Mouse (Mus musculus) v-Abl transformed pro-B cells (cell line): ENCODE results near the gene Lsm7.

Experiments
- in situ Hi-C, 2 experiments: fragments of 400-800 bp; cut with MboI; formaldehyde crosslinking; loops; one replicate each; pipeline ENCODE4 v1.15.1; 2025; ENCODE audit not compliant: unreplicated experiment in 2 of 2

Lsm7 gene

DNA sequence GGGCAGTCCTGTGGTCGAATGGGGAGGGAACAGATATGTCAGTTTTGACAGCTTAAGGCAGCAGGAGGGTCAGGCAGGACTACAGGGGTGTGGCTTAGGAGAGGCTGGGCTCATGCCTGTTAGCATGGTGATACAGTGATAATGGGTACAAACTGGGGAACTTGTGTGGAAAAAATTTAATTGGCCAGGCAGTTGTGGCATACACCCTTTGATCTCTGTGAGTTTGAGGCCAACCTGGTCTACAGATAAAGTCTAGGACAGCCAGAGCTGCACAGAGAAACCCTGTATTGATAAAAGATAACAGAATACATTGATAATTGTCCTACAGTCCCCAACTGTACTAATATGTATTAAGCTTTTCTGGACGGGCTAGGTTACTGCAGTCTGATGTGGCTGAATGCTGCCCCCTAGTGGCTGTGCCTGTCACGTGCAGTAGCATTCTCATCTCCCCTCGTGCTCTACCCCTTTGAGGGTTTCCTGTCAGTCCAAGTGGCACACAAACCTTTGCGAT is 25.2 kb upstream of the Lsm7 start:
- in situ Hi-C loops: loop anchor here (5.0 to 25.0 kb wide), 4 partner anchors 47 to 318 kb away; partner anchors contain the start of gene Rexo1 (in 1 of the 2)

DNA sequence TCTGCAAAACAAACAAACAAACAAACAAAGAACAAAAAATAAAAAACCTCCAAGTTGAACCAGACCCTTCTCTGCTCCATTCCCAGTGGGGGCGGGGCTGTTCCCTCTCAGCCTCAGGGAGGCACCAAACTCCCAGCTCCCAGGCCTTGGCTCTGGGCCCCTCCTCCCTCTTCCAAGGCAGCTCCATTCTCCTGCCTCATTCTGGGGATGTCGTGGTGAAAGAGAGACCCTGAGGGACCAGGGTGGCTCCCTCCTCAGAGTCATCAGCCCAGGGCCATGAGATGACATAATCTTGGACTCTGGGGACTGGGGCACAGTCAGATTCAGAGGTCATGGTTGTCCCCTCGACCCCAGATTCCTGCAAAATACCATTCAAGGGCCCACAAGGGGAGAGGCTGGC is 21.6 kb upstream of the Lsm7 start:
- in situ Hi-C loops: loop anchor here (5.0 to 25.0 kb wide), 3 partner anchors 54 to 314 kb away; partner anchors contain the start of gene Rexo1 (in 1 of the 2)

DNA sequence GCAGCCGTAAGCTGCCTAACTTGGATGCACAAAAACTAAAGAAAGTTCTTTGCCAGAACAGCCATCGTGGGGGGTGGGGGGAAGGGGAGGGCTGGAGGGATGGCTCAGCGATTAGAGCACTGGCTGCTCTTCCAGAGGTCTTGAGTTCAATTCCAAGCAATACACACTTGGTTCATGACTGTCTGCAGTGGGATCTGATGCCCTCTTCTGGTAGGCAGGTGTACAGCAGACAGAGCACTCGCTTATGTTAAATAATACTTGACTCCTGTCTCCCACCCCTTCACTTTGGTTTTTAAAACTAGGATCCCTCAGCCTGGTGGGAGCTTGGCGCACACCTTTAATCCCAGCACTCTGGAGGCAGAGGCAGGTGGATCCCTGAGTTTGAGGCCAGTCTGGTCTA is 21.0 kb upstream of the Lsm7 start:
- in situ Hi-C loops: loop anchor here (5.0 to 25.0 kb wide), 3 partner anchors 54 to 314 kb away; partner anchors contain the start of gene Rexo1 (in 1 of the 2)

DNA sequence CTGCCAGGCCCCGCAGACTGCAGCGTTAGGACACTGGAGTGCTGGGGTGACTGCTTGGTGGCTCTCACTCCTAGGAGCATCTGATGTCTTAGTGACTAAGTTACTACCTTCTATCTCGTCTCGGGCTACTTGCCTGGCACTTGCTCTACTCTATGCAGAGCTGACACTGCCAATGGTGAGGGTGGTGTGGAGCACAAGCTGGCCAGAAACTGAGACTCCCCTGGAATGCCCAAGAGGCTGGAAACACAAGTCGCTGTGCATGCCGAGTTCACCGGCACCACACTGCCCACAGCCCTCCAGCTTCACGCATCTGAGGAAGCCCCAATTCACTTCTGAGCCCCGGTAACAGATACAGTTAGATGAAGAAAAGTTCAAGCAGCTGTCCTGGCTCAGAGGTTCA is 19.0 kb upstream of the Lsm7 start:
- in situ Hi-C loops: no loop called here

DNA sequence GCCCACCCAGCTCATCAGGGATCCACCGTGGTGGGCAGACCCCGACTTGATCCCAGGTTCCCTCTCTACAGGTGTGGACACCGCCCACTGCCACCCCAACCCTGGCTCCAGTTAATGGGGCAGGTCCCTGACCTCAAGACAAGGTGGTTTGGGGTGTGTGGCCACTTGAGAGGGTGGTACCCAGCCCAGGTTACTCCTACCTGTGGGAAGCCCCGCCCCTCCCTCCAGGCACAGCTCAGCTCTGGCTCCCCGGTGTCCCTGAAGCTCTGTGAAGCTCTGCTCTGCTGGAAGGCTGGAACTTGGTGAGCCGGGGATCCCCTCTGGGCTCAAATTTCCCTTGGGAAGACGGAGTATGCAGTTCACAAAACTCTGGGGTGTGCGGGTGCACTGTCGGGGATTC is 16.6 kb upstream of the Lsm7 start, which contains the start of gene Tmprss9:
Tmprss9 (plus strand) TSS at position 268 of the 400 bp plus-strand sequence.
- in situ Hi-C loops: no loop called here

DNA sequence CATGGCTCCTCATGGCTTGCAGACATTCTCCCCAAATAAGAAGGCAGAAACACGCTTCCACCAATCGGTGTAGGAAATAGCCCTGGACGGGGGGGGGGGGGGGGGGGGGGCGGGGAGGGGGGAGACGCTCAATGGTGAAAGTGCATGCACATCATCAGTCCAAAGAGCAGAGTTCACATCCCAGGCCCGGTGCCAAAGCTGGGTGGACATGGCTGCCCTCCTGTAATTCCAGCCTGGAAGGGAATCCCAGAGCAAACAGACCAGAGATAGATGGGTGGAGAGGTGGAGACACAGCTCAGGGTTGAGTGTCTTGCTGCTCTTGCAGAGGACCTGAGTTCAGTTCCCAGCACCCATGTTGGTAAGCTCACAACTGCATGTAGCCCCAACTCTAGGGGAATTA is 16.0 kb upstream of the Lsm7 start:
- in situ Hi-C loops: no loop called here

DNA sequence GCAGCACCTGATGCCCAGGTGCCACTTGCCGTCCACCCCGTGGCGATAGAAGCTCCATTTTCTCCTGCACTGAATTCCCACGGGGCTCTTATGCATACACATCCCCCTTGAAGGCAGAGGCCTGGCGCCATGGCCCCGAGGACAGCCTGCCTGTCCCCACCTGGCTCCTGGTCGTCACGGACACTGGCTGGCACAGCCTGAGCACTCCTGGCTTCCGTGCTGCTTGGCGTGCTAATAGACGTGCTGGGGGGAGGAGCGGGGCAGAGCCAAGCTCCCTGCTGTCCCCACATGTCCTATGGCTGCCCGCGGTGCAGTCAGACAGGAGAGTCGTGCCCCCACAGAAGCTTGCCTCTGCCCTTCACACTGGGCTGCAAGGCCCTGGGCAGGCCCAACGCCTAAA is 9.4 kb upstream of the Lsm7 start:
- in situ Hi-C loops: no loop called here

DNA sequence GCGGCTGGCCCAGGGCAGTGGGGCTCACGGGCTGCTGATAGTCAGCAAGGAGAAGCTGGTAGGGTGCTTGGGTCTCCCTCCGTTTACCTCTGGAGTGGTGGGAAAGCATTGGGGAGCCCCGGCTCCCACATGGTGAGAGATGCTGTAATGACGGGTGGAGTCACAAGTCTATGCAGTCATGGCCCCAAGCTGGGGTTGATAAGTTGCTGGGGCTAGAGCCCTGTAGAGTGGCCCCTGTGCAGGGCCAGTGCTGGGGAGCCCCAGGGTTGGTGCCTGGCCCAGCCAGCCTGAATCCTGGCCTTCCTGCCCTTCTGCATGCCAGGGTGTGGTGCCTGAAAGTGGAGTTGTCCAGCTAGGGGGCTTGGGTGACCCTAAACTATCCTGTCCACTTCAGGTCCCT is 7.3 kb upstream of the Lsm7 start:
- in situ Hi-C loops: no loop called here

DNA sequence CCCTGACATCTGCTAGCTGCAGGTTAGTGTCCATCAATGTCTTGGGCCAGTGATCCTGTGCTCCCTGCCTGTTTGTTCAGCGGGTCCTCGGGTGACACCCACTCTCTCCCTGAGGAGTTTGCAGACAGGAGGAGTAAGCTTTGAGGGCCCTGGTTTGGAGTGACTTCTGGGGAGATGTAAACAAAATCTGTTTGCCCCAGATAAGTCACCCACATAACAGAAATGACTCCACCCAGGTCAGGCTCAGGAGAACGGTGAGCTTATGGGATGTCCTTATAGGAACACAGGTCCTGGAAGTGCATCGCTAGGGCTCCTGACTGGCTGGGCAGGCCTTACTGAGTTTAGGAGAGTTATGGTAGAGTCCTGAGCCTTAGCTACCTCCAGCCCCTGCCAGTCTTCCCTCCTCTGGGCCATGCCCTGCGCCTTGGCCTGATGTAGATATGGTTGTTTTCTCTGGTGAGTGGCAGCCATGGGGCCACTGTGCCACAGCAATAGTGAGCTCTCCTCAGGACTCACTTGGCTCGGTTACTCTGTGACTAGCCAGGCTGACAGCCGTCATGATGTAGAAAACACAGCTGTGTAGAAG is 3.4 kb upstream of the Lsm7 start:
- in situ Hi-C loops: no loop called here

DNA sequence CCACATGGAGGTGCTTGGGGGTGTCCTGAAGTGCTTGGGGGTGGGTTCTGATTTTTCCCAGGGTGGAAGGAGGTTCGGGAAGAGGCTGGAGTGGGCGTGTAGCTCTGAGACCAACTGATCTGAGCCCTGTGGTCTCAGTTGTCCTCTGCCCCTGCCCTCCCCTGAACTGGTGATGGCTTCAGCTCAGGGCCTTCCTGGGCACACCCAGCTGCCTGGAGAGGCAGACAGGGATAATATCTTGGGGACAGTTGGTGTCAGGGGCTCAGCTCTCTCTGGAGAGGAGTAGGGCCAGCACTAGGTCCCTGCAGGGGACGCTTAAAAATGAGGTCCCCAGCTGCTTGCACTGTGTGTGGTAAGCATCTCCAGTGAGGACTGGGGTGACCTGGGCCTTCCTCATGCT is 2.8 kb upstream of the Lsm7 start:
- in situ Hi-C loops: no loop called here

DNA sequence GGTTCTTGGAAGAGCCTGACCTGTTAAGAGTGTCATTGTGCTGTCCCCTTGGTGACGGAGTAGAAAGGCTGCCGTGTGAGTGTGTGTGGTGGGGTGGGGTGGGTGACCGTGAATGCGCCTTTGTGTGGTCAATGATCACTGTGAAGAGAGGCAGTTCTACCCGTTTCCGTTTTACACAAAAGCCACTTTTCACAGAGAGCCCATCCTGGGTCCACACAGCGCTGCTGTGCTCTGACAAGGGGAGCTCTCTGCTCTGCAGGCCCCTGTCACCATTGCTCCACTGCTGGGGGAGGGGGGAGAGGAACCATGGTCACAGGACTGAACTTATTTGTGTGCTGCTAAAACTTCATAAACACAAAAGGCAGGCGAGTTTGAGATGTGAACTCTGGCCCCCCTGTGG is 2.4 kb upstream of the Lsm7 start:
- in situ Hi-C loops: no loop called here

DNA sequence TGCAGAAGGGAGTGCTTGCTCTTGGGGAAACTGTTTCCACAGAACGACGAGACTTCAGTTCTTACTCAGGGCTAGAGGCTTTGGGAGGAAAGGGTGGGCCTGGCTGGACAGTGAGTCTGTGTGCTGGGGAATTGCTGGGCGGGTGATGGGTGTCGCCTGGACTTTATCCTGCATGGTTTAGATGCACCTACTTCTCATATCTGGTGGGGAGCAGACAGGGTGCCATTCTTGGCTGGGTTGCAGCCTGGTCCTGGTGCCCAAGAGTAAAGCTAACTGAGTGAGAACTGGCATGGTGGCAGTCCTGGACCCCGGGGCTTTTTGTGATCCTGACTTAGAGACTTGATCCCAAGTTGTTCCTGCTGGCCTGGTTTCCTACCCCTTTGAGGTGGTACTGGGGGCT is 1.9 kb upstream of the Lsm7 start:
- in situ Hi-C loops: no loop called here

DNA sequence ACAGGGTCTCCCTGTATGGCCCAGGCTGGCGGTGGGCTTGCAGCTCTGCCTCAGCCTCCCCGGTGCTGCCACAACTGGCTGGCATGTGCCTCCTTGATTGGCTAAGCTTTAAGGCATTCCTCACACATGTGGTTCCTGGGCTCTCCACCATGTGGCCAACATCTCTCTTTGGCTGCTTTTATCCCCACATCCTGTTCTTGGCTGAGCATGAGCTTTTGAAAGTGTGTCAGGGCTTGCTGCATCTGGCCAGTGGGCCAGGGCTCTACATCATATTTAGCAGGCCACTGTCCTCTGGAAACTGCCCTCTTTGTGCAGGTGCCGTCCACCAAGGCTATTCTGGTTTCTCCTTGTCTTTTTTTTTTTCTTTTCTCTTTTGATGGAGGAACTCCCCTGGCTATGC is 1.3 kb upstream of the Lsm7 start:
- in situ Hi-C loops: no loop called here

DNA sequence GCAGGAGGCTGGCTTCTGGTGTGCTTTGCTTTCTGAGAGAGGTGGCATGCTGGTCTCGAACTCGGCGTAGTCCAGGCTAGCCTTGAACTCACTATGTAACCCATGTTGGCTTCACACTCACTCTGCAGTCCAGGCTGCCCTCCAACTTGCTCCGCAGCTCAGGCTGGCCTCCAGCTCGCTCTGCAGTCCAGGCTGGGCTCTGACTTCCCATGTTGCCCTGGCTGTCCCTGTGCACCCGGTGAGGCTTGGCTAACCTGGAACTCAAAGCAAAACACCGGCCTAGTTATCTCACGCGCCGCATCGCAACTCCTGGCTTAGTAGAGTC is 702 bp upstream of the Lsm7 start:
- in situ Hi-C loops: no loop called here

DNA sequence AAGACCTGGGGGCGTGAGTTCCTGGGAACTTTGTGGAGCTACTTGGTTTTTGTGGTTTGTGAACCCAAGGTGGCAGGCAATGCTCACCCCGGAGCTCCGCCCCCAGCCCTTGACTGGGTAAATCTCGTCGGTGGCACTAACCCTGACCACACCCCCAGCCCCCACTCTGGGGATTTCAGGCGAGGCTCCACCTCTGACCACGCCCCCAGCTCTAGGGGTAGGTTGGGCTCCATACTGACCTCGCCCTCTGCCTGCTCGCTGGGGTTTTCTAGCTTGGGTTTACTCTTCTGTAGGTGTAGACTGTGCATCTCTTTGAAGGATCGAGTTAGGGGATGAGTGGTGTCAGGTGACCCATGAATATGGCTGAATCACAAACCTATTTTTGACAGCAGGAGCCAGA is 6.4 kb downstream of the Lsm7 start:
- in situ Hi-C loops: no loop called here

DNA sequence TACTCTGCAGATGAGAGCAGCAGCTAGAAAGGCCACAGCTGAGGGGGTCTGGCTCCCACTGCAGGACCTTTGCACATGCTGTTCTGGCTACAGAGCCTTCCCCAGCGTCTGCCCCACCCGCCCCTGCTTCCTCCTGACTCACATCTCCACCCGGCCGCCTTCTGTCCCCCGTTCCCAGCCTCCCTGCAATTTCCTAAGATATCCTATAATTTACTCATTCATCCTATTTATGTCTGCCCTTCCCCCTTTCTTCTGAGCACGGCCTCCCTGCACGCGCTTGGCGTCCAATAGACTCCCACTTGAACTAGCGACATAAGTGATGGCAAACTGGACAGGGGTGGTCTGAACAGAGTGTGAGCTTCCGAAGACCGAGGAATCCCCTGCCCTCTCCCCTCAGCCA is 9.3 kb downstream of the Lsm7 start:
- in situ Hi-C loops: no loop called here

DNA sequence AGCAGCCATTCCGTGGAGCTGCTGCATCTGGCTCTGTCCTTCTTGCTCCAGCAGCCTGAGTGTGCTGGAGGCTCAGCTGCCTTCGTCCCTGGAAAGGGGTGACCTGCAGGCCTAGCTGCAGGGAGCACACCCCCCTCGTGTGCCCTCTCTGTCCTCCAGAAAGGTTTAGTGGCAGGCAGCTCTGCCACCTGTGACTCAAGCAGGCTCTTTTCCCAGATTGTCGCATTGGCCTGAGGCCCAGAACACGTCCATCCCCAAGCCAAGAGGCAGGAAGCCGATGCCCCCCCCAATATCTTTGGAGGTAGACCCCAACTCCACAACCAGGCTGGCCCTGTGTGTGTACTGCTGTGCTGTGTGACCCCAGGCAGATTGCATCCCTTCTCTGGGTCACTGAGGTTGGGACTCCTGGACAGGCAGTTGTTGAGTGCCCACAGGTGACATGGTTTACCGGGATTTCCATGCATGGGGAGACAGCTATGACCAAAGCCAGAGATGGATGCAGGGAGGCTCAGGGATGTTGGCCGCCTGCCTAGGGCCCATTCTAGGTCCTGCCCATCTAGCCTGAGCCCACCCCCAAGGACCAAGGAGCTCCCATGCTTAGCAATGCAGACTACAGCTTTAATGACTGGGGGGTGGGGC is 9.8 kb downstream of the Lsm7 start:
- in situ Hi-C loops: no loop called here

DNA sequence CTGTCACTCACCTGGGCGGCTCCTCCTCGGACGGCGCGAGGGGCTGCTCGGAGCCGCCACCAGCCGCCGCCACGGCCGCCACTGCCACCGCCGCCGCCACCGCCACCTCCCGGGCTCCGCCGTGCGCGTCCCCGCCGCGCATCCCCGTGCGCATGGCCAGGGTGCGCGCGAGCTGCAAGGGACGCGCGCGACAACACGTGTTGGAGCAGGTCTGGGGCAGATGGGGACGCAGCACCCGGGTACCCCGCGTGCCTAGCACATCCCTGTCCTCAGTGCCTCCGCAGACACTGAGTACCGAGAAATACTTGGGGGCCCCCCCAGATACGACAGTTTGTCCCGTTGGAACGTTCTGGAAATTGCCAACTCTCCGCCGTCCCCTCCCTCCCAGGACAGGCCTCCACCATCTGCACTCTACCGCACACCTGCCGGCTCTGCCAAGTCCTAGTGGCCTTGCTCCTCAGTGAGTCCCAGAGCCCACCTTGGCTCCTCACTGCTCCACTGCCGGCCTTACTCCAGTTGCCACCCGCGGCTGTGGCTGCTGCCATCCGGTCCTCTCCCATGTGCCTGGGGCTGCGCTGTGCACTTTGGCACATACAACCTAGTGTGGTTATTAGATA is 11.0 kb downstream of the Lsm7 start, which contains the start of gene Lingo3:
Lingo3 (minus strand) TSS at position 109 of the 617 bp plus-strand sequence.
- in situ Hi-C loops: no loop called here

DNA sequence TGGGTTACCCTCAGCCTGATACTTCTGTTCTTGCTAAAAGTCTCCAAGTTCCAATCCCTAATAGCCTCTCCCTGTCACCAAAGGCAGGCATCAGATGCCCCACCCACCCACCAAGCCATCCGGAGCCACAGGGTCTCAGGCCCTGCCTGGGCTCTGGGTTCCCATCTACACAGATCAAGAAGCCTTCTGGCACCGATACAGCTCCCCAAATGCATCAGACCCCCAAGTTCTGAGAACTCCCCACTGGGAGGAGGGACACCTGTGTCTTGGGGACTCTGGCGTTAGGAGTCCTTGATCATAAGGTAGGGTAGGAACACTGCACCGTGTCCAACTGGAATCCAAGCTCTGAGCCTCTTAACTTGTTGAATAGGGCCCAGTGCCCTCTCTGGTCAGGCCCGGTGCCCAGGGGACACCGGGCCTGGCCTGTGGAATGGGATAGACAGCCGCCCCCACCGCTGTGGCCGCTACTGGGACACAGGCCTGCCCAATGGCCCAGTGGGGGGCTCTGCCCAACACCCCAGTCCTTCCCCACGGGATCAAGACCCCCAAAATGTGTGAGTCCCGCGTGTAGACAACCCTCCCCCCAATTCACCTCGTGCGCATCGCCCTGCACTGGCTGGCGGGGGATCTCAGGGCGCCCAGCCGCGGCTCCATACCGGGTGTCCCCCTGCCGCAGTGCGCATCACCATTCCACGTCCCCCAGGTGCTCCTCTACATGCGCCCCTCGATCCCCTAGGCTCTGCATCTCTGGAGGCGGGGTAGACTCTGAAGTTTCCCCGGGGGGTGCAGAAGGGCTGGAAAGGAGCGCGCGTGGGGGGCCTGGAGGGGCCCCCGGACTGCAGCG is 11.7 kb downstream of the Lsm7 start:
- in situ Hi-C loops: no loop called here

DNA sequence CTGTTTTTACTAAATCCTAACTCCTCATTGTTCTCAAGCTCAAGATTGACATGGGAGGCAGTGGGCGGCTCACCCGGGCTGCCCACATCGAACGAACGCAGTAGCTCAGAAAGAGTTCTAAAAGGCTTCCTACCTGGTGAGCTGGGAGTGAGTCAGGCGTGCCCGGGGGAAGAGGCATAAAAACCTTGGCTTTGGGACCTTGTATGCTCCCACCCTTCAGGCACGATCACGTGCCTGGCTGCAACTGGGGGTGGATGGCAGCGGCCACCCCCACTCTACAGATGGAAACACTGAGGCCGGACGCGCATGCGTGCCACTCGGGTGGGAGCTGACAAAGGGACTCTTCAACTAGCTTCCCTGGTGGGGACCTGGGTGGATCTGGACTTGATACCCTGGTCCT is 12.7 kb downstream of the Lsm7 start:
- in situ Hi-C loops: no loop called here

DNA sequence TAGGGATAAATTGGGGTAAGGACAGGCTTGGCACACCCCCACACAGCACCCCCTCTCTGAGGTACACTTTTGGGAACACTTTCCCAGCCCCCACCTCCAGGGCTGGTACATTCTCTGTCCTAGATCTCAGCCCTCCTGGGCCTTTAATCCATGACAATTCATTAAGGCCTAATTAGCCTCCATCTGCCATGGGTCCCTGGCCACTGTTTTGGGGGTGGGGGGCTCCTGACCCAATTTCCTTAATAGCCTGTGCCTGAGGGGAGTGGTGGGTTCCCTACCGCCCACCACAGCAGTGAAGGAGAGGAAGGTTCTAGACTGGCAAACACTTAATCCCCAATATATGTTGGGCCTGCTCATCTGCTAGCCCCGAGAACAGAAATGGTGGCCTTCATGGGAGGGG is 13.3 kb downstream of the Lsm7 start:
- in situ Hi-C loops: no loop called here
